Mouse (Mus musculus) limb, embryonic 15.5 days (tissue): Measurements from ENCODE around the gene Samd11. TPM values are rescaled to one million over a fixed set of nuclear protein-coding genes. Genes with fewer than 3 reads are reported as not detected.

Experiments used
- ATAC-seq: fragments of 200-750 bp; cut with Nextera tagmentation; 2 replicates; pipeline ENCODE4 v1.8.0; 2017; ENCODE audit warnings: low read depth, moderate TSS enrichment; ENCODE audit not compliant: insufficient number of reproducible peaks, low FRiP score, low TSS enrichment
- H3K27ac ChIP-seq: fragments of 300-500 bp; sonication (generic); 2 replicates; pipeline ENCODE4 v1.5.1; 2015; ENCODE audit warnings: moderate library complexity, mild to moderate bottlenecking, inconsistent platforms
- H3K27me3 ChIP-seq: fragments of 300-500 bp; sonication (generic); 2 replicates; pipeline ENCODE4 v1.6.1; 2015; ENCODE audit warnings: inconsistent platforms
- H3K36me3 ChIP-seq: fragments of 300-500 bp; sonication (generic); 2 replicates; pipeline ENCODE4 v1.6.1; 2015; ENCODE audit warnings: inconsistent platforms
- H3K4me1 ChIP-seq: fragments of 300-500 bp; sonication (generic); 2 replicates; pipeline ENCODE4 v1.6.1; 2015; ENCODE audit warnings: inconsistent platforms
- H3K4me2 ChIP-seq: fragments of 300-500 bp; sonication (generic); 2 replicates; pipeline ENCODE4 v1.6.1; 2015; ENCODE audit warnings: mild to moderate bottlenecking, inconsistent platforms
- H3K4me3 ChIP-seq: fragments of 300-500 bp; sonication (generic); 2 replicates; pipeline ENCODE4 v1.5.1; 2015; ENCODE audit warnings: mild to moderate bottlenecking, inconsistent platforms
- H3K9ac ChIP-seq: fragments of 300-500 bp; sonication (generic); 2 replicates; pipeline ENCODE4 v1.6.1; 2015; ENCODE audit warnings: inconsistent platforms
- H3K9me3 ChIP-seq: fragments of 300-500 bp; sonication (generic); 2 replicates; pipeline ENCODE4 v1.6.1; 2016; ENCODE audit warnings: inconsistent platforms
- WGBS: fragments of 180-500 bp; shearing (Covaris S2); methylation state at CpG from one replicate; pipeline ENCODE4 v1.1.7; 2015; 5-methylcytosine and 5-hydroxymethylcytosine counted together
- microRNA-seq: library from miRNA; unstranded; fragments of <30 nt; microRNA quantifications from one replicate; pipeline ENCODE4, GENCODE M21; 2016
- polyA plus RNA-seq: library from polyadenylated mRNA; unstranded; fragments of >200 nt; fragmentation: Nextera tagmentation; extraction: Ambion mirVana; gene quantifications from 2 replicates; pipeline ENCODE4 v1.2.1, GENCODE M21; 2015

Samd11 gene
- polyA plus RNA-seq, 1 experiment from 2014 or later = 0.83 TPM

DNA sequence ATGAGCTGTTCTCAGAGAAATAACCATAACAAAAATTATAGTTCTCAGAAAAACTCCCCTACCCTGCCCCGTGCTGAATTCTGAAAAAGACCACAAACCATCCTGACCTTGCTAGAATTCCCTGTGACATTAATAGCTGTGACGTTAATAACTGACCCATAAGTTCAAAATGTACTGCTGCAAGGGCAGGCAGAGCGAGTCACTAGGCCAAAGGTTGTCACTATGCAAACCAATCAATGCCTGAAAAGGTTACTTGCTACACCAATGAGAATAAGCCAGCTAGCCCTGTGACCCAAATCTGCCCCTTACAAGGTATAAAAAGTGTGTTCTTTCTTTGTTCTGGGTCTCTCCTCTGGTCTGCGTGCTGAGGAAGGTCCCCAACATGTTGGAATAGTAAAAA, 46.6 kb downstream of the Samd11 start:
- H3K9ac ChIP-seq = no peak overlapping the region
- no peaks in the 10 kb centered on the region for H3K9me3 ChIP-seq
- WGBS = 84% methylated on average over 4 of the region's 4 CpGs
- ATAC-seq = no peak
- H3K27ac ChIP-seq = no peak overlapping the region
- H3K4me2 ChIP-seq = no peak overlapping the region
- no peaks in the 10 kb centered on the region for H3K36me3 ChIP-seq
- peaks cover 9% of the 10 kb centered on the region for H3K4me1 ChIP-seq
- H3K4me3 ChIP-seq = no peak overlapping the region
- peaks cover 15% of the 10 kb centered on the region for H3K27me3 ChIP-seq

DNA sequence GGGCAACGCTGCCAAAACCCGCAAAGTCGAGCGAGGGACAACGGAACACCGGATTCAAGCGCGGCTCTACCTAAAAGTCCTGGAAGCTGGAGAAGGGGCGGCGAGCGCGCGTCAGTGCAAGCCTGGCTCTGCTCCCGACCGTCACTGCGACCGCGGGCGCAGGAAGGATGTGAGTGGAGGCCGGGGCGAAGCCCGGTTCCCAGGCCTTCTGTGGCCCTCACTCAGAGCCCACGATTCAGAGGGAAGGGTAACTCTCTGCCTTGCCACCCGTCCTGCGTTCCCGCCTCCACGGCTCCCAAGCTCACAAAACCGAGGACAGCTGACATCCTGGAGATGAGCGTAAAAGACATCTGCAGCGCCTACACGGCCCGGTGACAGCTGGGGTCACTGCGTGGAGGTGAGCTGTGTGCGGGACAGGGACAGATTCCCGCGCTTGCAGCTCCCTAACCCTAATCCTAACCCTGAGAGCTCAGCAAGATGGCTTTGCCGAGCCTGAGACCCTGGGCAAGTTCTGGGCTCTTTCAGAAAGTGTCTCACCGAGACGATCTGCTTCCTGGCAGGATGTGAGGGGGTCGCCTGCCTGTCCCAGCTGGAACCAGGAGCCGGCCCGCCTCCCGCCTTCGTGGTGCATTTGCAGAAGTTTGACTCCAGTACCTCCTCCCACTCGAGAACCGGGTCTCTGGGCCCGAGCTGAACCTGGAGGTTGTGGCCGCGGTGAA, 51.9 kb downstream of the Samd11 start:
- peaks cover 26% of the 10 kb centered on the region for H3K4me1 ChIP-seq
- peaks cover 32% of the 10 kb centered on the region for H3K27me3 ChIP-seq
- no peaks in the 10 kb centered on the region for H3K9me3 ChIP-seq
- peak overlapping the region; percentile 96 for H3K4me2 ChIP-seq
- peak overlapping the region; percentile 54 for H3K27ac ChIP-seq
- H3K36me3 ChIP-seq = no peaks in the 10 kb centered on the region
- peak overlapping the region; percentile 47 for H3K9ac ChIP-seq
- under 1% methylated on average over 49 of the region's 49 CpGs for WGBS
- peak; percentile 25; the same call in 1 of the 2 replicates for ATAC-seq
- peak overlapping the region; percentile 54 for H3K4me3 ChIP-seq

DNA sequence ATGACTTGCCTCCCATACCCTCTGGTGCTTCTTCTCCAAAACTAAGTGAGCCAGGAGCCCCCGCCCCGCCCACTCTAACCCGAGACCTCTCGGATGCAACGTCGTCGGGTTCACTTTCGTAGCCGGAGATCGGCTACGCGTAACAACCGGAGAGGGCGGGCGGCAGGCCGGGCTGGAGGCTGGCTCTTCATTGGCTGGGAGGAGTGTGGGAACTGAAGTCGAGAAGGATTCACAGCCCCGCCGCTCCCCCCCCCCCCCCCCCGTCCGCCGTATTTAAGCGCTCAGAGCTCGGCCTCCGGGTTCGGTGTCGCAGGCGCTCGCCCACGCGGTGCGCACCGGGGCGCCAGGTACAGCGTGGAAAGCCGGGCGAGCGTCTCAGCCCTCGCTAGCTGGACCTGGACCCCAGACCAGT, 52.5 kb downstream of the Samd11 start, which contains the start of gene AW011738:
Gene AW011738 (plus strand): TSS at position 304 of the 412 bp plus-strand sequence.
- H3K9ac ChIP-seq = peak within 1 kb of the TSS; percentile 47
- peaks cover 26% of the 10 kb centered on the region for H3K4me1 ChIP-seq
- H3K27ac ChIP-seq = peak within 1 kb of the TSS; percentile 54
- H3K36me3 ChIP-seq = no peaks in the 10 kb centered on the region
- H3K4me3 ChIP-seq = peak within 1 kb of the TSS; percentile 54
- WGBS = under 1% methylated on average over 32 of the region's 39 CpGs
- H3K27me3 ChIP-seq = peaks cover 32% of the 10 kb centered on the region
- H3K9me3 ChIP-seq = no peaks in the 10 kb centered on the region
- peak within 1 kb of the TSS; percentile 96 for H3K4me2 ChIP-seq
- peak; percentile 68; the same call in 1 of the 2 replicates for ATAC-seq

GRCm38 (mm10) chr4:156202462-156202893, 53.0 kb downstream of the Samd11 start:
- no peaks in the 10 kb centered on the region for H3K9me3 ChIP-seq
- no peak overlapping the region for H3K27ac ChIP-seq
- H3K27me3 ChIP-seq = peaks cover 32% of the 10 kb centered on the region
- ATAC-seq = no peak
- H3K36me3 ChIP-seq = no peaks in the 10 kb centered on the region
- H3K9ac ChIP-seq = no peak overlapping the region
- peak overlapping the region; percentile 54 for H3K4me3 ChIP-seq
- peaks cover 26% of the 10 kb centered on the region for H3K4me1 ChIP-seq
- peak overlapping the region; percentile 96 for H3K4me2 ChIP-seq
- 41% methylated on average over 12 of the region's 12 CpGs for WGBS

GRCm38 (mm10) chr4:156200623-156201475, 54.6 kb downstream of the Samd11 start, which contains the start of gene Isg15:
Gene Isg15, minus strand, starts transcription at chr4:156200818.
- Histone ChIP-seq H3K4me2 (no peak within 1 kb of the TSS), H3K36me3 (no peaks in the 10 kb centered on the region), H3K27ac (no peak within 1 kb of the TSS), H3K4me3 (no peak within 1 kb of the TSS), H3K9me3 (no peaks in the 10 kb centered on the region), H3K4me1 (peaks cover 33% of the 10 kb centered on the region), H3K9ac (no peak within 1 kb of the TSS), H3K27me3 (peaks cover 32% of the 10 kb centered on the region)
- no peak for ATAC-seq
- 46% methylated on average over 10 of the region's 10 CpGs for WGBS

GRCm38 (mm10) chr4:156197829-156198205, 57.6 kb downstream of the Samd11 start:
- Histone ChIP-seq H3K4me2 (peak overlapping the region; percentile 90), H3K9me3 (no peaks in the 10 kb centered on the region), H3K36me3 (peaks cover 3% of the 10 kb centered on the region; the same call in 1 of the 2 replicates), H3K27ac (peak overlapping the region; percentile 90), H3K4me3 (peak overlapping the region; percentile 96), H3K27me3 (peaks cover 7% of the 10 kb centered on the region; the same call in 1 of the 2 replicates), H3K9ac (peak overlapping the region; percentile 40), H3K4me1 (peaks cover 44% of the 10 kb centered on the region)
- ATAC-seq = peak; percentile 82
- 0% methylated on average over 26 of the region's 26 CpGs for WGBS

- ATAC-seq = peak; percentile 86
- peak within 1 kb of the TSS; percentile 90 for H3K27ac ChIP-seq
- H3K4me1 ChIP-seq = peaks cover 44% of the 10 kb centered on the region
- H3K9me3 ChIP-seq = no peaks in the 10 kb centered on the region
- H3K4me2 ChIP-seq = peak within 1 kb of the TSS; percentile 90
- H3K4me3 ChIP-seq = peak within 1 kb of the TSS; percentile 96
- WGBS = 0% methylated on average over 13 of the region's 88 CpGs
- H3K36me3 ChIP-seq = peaks cover 3% of the 10 kb centered on the region; the same call in 1 of the 2 replicates
- 0 out of 2 replicates have a peak, but pooled peaks cover 2% of the 10 kb centered on the region for H3K27me3 ChIP-seq
- peak within 1 kb of the TSS; percentile 77 for H3K9ac ChIP-seq
Measured at GRCm38 (mm10) chr4:156197131-156197828, 58.2 kb downstream of the Samd11 start, which contains the start of gene Agrn. Gene Agrn, minus strand, starts transcription at chr4:156197488.

Small RNA genes lying within 50 kb of the gene (microRNA-seq; reads per million reads assigned to microRNA genes)
- 1.6 reads per million for gene Mir7658

Other genes with a start within 250 kb of the Samd11 start
- 0.55 and 0.99 TPM in 2 replicates for gene Tnfrsf4, start 241.8 kb downstream of the Samd11 start, polyA plus RNA-seq
- 3.6 and 5.4 TPM in 2 replicates for gene Tnfrsf18, start 229.5 kb downstream of the Samd11 start, polyA plus RNA-seq
- gene Ttll10, start 196.2 kb downstream of the Samd11 start, polyA plus RNA-seq = 2.5 and 3.1 TPM in 2 replicates
- 29.9 and 31.8 TPM in 2 replicates for gene 9430015G10Rik, start 145.7 kb downstream of the Samd11 start, polyA plus RNA-seq
- 1.0 and 1.2 TPM in 2 replicates for gene Rnf223, start 125.1 kb downstream of the Samd11 start, polyA plus RNA-seq
- gene Agrn, start 58.2 kb downstream of the Samd11 start, polyA plus RNA-seq = 53.8 and 67.1 TPM in 2 replicates
- gene Isg15, start 54.8 kb downstream of the Samd11 start, polyA plus RNA-seq = 3.4 and 3.6 TPM in 2 replicates
- 3.1 and 4.4 TPM in 2 replicates for gene AW011738, start 52.4 kb downstream of the Samd11 start, polyA plus RNA-seq
- gene Perm1, start 39.8 kb downstream of the Samd11 start, polyA plus RNA-seq = 4.7 and 6.7 TPM in 2 replicates
- gene Plekhn1, start 20.8 kb downstream of the Samd11 start, polyA plus RNA-seq = 44.6 and 45.5 TPM in 2 replicates
- 58.0 and 68.4 TPM in 2 replicates for gene Noc2l, start 19.6 kb downstream of the Samd11 start, polyA plus RNA-seq
- gene Vmn2r-ps159, start 75.4 kb upstream of the Samd11 start, polyA plus RNA-seq = not detected in 2 replicates